Mouse (Mus musculus): Measurements from ENCODE around the gene Atp6v1fnb. TPM values are rescaled to one million over a fixed set of nuclear protein-coding genes. Genes with fewer than 3 reads are reported as not detected.

The Atp6v1fnb gene
- 2.5 TPM in 2 replicates for total RNA-seq (2023)

DNA sequence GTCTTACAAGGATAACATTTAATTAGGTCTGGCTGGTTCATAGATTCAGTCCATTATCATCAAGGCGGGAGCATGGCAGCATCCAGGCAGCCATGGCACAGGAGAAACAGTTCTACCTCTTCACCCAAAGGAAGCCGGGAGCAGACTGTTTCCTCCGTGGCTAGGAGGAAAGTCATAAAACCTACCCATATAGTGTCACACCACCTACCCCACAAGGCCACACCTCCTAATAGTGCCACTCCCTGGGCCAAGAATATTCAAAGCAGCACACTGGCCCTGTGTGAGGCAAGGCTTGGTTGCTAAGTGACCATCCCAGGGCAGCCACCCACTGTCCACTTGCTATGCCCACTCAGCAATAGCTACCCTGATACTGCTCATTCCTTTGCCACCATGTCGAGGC, at the start of gene Atp6v1fnb:
Gene Atp6v1fnb (plus strand): TSS at position 301 of the 400 bp plus-strand sequence.

DNA sequence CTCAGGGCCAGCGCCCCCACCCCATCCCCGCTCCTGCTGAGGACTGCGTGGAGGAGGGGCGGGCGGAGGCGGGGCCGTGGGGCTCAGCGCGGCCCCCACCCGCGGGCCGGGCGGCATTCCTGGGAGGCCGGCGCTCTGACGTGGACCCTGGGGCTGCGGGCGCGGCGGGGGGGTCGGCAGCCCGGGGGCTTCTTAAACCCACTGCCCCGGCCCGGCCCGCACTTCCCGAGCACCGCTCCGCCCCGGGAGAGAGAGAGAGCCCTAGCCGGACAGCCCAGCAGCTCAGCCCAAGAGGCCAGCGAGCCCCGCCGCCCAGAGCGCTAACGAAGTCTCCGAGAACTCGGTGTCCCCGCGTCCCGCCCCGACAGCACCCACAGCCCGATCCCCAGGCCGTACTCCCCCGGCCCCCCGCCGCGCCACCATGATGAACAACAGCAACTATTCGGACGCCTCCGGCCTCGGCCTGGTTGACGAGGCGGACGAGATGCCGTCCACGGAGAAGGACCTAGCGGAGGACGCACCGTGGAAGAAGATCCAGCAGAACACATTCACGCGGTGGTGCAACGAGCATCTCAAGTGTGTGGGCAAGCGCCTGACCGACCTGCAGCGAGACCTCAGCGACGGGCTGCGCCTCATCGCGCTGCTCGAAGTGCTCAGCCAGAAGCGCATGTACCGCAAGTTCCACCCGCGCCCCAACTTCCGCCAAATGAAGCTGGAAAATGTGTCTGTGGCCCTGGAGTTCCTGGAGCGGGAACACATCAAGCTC, 38.0 kb upstream of the Atp6v1fnb start, which contains the start of gene Flnc:
Gene Flnc (plus strand): TSS at position 219 of the 766 bp plus-strand sequence.

DNA sequence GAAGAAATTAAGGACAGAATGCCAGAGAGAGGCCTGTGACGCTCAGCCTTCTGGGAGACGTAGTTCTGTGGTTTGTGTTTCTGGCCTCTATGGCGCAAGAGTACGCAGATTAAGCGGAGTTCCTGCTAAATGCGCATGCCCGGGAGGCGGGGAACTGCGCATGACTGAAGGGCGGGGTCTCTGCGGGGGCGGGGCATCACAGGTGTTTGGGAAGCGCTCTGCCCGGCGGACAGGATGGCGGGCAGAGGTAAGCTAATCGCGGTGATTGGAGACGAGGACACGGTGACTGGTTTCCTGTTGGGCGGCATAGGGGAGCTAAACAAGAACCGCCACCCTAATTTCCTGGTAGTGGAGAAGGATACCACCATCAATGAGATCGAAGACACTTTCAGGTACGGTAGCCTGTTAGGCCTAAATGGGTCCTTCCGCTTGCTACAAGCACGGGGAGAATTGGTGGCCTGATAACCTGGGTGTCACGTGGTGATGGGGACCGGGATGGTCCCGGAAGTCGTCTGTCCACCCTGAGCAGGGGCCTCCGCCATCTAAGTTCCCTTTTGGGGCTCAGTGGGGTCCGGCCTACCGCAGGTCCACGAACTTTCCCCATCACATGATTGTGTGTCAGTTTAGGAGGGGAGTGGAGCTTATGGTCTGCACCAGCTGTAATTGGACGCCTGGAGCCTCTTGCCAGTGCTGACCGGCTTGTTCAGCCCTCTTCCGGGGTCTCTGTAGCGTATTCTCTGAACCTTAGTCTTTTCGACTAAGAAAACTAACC, 3.5 kb upstream of the Atp6v1fnb start, which contains the start of gene Atp6v1f:
Gene Atp6v1f (plus strand): TSS at position 136 of the 772 bp plus-strand sequence.

DNA sequence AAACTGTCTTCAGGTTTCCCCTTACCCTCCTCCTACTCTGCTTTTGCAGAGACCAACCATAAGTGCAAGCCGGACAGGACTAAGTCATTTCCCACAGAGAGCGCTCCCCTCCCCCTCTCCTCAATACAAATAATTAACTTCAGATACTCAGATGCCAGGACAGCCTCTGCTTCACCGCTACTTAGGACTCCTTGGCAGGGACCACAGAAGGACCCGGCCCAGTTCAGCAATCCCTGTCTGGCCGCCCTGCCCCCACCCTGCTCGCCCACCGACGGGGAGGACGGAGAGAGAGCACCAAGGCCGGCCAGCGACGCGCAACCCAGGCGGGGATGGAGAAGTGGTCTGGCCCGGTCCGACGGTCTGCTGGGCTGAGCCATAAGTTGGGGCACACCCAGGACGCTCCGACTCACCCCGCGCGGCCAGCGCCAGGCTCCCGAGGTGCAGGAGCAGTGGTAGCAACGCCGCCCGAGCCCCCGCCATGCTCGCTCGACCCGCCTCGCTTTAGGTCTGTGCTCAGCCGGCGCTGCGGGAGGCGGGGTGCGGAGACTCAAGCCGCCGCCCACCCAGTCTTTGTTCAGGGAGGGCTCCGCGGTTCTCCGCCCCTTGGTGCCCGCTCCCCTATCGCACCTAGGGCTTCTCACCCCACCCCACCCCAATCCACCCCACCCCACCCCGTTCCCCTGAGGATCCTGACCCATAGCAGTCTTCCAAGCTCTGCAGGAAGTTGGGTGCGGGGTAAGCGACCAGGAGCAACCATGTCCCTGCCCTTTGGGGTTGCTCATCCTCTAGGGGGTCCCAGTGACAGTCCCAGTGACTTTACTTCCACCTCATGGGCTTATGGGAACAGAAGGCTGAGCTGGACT, 36.4 kb downstream of the Atp6v1fnb start, which contains the start of gene Kcp:
Gene Kcp (minus strand): TSS at position 506 of the 863 bp plus-strand sequence.

Other genes with a start within 250 kb of the Atp6v1fnb start
- gene Hilpda, start 198.9 kb upstream of the Atp6v1fnb start, total RNA-seq (2023), result 5.3 and 9.7 TPM in 2 replicates
- gene Fam71f2, start 191.8 kb upstream of the Atp6v1fnb start, total RNA-seq (2023), result not detected in 2 replicates
- not detected in 2 replicates for gene Fam71f1, start 152.3 kb upstream of the Atp6v1fnb start, total RNA-seq (2023)
- 36.3 and 37.3 TPM in 2 replicates for gene Calu, start 123.4 kb upstream of the Atp6v1fnb start, total RNA-seq (2023)
- gene Opn1sw, start 83.0 kb upstream of the Atp6v1fnb start, total RNA-seq (2023), result not detected in 2 replicates
- not detected in 2 replicates for gene Ccdc136, start 75.1 kb upstream of the Atp6v1fnb start, total RNA-seq (2023)
- gene Flnc, start 38.2 kb upstream of the Atp6v1fnb start, total RNA-seq (2023), result not detected in 2 replicates
- gene Atp6v1f, start 3.7 kb upstream of the Atp6v1fnb start, total RNA-seq (2023), result 138 and 155 TPM in 2 replicates
- not detected in 2 replicates for gene Kcp, start 36.5 kb downstream of the Atp6v1fnb start, total RNA-seq (2023)
- gene Irf5, start 55.2 kb downstream of the Atp6v1fnb start, total RNA-seq (2023), result 91.2 and 107 TPM in 2 replicates
- 56.1 and 89.3 TPM in 2 replicates for gene Tnpo3, start 138.4 kb downstream of the Atp6v1fnb start, total RNA-seq (2023)
- gene Tspan33, start 222.8 kb downstream of the Atp6v1fnb start, total RNA-seq (2023), result 1.5 and 2.7 TPM in 2 replicates

Data from neutrophil, adult 65 days (primary cell).